Mouse (Mus musculus) cerebellum, adult 2 months (tissue): ENCODE results near the gene Wwox.

Experiments used
- CTCF ChIP-seq: fragments of 200-500 bp; IDR thresholded peaks from 2 replicates; pipeline ENCODE4 v1.5.1; 2011; ENCODE audit warnings: low read depth, mild to moderate bottlenecking, control low read depth, low read length, moderate library complexity, borderline replicate concordance; ENCODE audit not compliant: insufficient read depth
- POLR2A ChIP-seq: fragments of 200-500 bp; IDR thresholded peaks from 2 replicates; pipeline ENCODE4 v1.6.1; 2011; ENCODE audit warnings: low read length, control low read depth, borderline replicate concordance; ENCODE audit not compliant: insufficient read depth

GRCm38 (mm10) chr8:114418904-114419303 lies 20.6 kb upstream of the Wwox start:
- TF ChIP-seq CTCF (no peak), POLR2A (no peak)
